Mouse (Mus musculus) monocyte, adult 2 months (primary cell): ENCODE measurements around the gene Slc16a11.

Experiments used
- DNase-seq, 2 experiments: peaks; one replicate each; pipeline ENCODE4 v3.0.0; 2022; ENCODE audit warnings: low spot score in 2 of 2, low read depth in 1 of 2

Slc16a11 gene

DNA sequence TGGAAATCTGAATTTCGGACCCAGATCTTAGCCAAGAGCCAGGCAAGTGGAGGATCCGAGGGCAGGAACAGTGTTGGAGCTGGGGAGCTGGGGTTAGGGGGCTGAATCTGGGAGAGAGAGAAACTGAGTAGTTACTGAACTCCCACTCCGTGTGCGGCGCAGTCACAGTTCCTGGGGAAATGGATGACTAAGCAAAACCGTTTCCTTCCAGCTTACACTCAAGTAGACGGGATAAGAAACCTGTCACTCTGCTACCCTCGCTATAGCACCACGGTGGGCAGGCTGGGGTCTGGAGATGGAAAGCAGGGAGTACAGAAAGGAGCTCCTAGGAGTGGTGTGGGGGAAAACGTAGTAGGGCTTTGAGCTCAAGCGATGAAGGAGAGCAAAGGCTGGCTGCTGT, 37.6 kb downstream of the Slc16a11 start:
- DNase-seq, result no peak

DNA sequence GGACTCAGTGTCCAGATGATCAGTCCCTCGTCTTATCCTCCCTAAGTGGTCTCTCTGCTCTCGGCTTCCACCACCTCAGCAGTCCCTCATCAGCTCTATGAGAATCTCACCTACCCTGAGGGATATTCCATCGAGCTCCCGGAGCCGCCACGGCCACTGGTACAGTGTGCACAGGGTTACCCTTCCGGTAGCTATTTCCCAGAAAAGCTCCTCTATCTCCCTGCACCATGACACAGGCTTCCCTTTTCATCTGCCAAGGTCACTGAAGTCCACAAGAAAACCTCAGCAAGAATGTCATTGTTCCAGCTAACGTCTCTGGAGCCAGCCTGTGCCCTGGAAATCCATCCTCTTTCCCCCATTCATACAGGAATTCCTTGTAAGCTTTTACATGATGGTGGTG, 39.3 kb downstream of the Slc16a11 start:
- no peak for DNase-seq

DNA sequence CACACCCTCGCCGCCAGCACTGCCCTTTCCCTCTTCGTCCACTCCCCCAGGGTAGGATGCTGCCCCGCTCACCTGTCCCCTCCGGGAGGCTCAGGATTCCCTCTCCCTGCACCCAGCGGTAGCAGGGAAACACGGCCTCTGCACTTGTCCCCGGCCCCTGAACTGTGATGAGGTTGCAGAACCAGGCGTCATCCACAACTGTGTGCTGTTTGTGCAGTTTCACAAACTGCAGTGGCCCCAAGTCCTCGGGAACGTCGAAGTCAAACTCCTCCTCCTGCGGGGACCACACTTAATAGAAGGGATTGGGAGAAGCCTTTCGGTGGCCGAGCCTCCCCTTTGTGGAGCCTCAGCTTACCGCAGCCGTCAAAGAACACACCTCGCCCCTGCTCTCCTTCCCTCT, 41.8 kb downstream of the Slc16a11 start:
- DNase-seq, result no peak

DNA sequence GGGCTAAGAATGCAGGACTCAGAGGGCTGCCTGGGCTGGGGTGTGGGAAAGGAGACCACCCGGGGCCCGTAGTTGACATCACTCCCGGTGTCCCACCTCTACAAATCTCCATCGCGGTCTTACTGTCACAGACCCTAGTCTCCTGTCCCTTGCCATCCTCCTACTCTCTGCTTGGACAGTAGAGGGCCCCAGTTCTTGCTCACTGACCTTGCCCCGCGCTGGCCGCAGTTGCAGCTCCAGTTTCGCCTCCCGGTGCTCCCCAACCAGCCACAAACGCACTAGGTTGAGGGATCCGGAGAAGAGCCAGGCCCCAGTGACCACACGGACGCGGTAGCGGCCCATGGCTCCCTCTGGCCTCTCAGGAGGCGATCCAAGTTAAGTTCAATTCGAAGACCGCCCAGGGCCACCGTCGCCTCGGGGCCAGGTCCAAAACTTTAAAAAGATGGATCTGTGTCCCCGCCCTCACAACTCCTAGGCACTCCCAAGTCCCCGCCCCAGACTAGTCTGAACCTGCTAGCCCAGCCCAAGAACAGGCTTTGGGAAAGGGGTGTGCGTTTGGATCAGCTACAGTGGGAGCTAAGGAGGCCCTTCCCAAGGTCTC, 42.5 kb downstream of the Slc16a11 start, which contains the start of gene Alox12:
Alox12 (minus strand) TSS at position 423 of the 601 bp plus-strand sequence.
- no peak for DNase-seq

DNA sequence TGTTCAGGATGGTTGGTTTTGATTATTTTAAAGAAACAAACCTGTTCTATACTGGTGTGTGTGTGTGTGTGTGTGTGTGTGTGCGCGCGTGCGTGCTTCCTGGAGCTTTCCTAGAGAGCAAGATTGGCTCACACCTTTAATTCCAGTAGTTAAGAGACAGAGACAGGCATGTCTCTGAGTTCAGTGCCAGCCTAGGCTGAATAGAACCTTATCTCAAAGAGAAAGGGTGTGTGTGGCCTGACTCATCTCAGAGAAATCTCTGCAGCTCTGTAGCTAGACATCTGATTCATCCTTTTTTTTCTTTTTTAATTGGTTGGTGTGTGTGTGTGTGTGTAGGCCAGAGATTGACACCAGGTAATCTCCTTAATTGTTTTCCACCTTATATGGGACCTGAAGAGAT, 46.5 kb downstream of the Slc16a11 start:
- no peak for DNase-seq

DNA sequence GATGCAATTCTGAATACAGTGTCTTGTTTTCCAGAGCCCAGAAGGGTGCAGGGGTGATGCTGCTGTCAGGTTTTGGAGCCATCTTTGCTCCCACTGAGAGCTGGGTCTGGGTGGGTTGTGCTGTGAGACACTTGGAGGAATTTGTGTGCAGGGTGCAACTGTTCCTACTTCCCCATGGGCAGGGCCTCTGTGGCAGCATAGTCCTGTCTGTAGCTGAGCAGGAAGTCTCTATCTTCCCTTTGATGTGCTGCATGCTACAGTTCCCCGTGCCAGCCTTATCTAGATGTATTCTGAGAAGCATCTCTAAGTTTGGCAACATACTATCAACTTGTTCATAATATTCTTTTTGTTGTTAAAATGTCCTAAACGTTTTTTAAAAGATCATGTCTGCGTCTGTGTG, 52.7 kb downstream of the Slc16a11 start:
- DNase-seq, result no peak

DNA sequence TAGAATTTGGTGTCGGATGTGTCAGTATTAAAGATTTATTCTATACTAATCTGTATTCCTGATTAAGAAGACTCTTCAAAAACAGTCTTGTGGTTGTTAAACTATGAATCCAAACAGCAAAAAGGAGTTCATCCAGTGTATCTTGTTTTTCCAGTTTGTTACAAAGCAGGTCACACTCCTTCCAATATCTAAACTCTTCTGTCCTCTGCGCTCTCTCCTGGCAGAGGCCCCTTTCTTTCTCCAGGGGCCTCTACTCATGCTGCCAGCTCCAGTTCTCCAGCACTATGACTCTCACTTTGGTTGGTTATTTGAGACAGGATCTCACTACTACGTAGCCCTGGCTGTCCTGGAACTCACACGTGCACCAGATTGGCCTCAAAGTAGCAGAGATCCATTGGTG, 53.3 kb downstream of the Slc16a11 start:
- no peak for DNase-seq
